Mouse (Mus musculus) embryo, embryonic 10 days (tissue): Measurements from ENCODE around the gene Sfta2.

ENCODE experiments used
- DNase-seq: peaks from one replicate; pipeline ENCODE4 v3.0.0-alpha.2; 2015; ENCODE audit warnings: low spot score

Gene Sfta2

GRCm38 (mm10) chr17:35601249-35601648, at the start of gene Sfta2:
TSS of gene Sfta2 (plus strand) at chr17:35601549.
- no peak for DNase-seq

GRCm38 (mm10) chr17:35551881-35552414, 49.4 kb upstream of the Sfta2 start, which contains the start of gene Cdsn:
TSS of gene Cdsn (plus strand) at chr17:35552128.
- no peak for DNase-seq

DNA sequence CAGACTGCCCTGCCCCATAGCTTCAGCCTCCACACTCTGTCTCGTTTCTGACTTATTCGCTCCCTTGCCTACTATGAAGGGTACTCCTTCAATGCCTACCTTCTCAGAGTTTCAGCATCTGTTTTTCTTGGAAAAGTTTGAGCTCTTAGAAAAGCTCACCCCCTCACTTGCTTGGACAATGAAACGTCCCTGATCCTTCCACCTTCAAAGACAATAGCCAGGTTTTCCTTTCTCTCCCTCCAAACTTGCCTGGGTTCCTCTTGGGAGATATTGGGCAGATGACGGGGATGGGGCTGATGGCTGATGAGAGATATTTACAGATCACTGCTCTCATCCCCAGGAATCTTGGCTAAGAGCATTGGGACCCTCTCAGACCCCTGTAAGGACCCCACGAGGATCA, 47.0 kb upstream of the Sfta2 start:
- no peak for DNase-seq

GRCm38 (mm10) chr17:35554761-35555397, 46.5 kb upstream of the Sfta2 start:
- DNase-seq, result no peak

DNA sequence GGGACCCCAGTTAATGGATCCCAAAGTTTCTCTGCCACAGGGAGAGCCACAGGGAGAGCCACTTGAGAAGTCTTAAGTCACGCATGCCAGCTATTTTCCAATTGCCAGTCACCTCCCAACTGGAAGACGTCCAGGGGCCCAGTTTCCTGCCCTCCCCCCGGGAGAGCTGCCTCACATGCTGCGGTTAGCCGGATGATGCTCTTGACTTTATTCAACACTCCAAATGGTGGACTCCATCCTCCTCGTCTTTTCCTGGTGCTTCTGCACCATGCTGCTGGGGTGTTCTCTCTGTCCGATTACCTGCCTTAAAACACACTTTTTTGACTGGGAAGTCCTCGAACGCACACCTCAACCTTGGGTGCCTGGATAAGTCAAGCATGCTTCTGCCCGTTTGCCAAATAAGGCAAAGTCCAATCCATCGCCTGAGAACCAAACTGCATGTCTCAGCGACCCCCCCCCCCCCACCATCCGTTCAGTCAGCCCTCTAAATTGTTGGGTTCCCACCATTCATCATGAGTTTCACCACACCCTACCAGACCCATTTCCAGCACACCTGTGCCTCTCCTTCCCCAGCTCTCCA, 45.1 kb upstream of the Sfta2 start:
- DNase-seq, result no peak

GRCm38 (mm10) chr17:35556812-35557211, 44.5 kb upstream of the Sfta2 start:
- DNase-seq, result peak; percentile 71

DNA sequence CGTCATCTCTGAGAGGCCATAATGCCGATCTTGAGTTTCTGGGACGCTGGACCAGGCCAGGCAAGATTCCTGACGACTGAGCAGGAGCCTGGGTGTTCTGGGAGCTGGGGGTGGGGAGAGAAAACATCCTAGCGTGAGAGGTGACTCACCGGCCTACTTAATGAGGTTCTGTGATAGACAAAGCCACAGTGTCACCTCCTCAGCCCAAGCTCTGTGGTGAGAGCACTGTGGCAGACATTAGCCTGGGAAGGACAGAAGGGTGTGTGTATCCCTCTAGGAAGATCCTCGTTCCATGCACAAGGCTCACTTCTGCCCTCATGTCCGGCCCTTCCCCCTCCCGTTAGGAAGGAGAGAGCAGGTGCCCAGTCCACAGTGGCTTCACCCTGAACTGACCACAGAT, 44.0 kb upstream of the Sfta2 start:
- no peak for DNase-seq

- DNase-seq, result no peak
Observed at GRCm38 (mm10) chr17:35558216-35558615, 43.1 kb upstream of the Sfta2 start.

DNA sequence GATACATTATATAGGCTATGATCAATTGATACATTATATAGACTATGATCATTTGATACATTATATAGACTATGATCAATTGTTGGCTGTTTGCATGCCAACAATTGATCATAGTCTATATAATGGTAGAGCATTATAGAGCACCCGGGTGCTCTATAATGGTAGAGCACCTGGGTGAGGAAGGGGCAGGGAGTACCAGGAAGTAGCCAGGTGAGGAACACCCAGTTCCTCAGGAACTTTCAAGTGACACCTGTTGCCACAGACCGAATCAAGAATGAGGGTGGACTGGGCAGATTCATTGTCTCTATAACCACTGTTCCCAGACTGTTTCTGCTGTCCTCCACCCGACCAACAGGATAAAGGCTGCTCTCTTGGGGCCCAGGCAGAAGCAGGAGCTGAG, 34.2 kb upstream of the Sfta2 start, which contains the start of gene 2300002M23Rik:
Gene 2300002M23Rik, plus strand, starts transcription at position 301 of the 400 bp plus-strand sequence.
- no peak for DNase-seq

DNA sequence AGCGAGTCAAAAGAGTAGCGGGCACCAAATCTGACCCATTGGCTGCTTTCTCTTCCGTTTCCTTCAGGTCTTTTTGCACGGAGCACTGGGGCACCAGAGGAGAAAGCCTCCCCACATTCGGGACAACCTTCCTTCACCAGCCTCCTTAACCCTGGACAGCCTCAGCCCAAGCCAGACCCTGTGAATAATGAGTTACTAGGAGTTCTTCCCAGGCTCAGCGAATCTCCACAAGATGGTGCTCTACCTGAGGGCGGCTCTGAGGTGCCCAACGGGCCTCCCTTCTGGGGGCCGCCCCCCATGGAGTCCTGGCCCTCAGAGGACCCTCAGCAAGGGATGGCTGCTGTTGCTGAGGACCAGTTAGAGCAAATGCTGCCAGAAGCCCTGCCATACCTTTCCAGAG, 33.6 kb upstream of the Sfta2 start:
- no peak for DNase-seq

- peak; percentile 51 for DNase-seq
Observed at GRCm38 (mm10) chr17:35569091-35569944, 32.0 kb upstream of the Sfta2 start.

DNA sequence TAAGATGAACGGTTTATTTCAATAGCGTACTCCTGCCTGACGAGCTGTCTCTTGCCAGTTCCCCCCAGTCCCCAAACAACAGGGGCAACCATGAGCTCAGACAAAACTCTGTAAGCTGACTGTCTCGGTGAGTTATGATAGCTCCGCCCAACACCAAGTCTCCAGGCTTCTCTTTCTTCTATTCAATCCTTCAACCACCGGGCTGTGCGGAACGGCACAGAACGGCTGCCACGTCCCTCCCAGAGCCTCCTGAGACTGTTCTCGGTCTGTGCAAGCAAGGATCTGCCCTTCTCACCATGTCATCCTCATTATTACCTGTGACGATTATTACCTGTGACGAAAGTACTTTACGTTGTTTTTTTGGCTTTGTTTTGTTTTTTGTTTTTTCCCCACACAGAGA, 30.5 kb upstream of the Sfta2 start:
- DNase-seq, result no peak

GRCm38 (mm10) chr17:35571477-35571876, 29.9 kb upstream of the Sfta2 start:
- no peak for DNase-seq

DNA sequence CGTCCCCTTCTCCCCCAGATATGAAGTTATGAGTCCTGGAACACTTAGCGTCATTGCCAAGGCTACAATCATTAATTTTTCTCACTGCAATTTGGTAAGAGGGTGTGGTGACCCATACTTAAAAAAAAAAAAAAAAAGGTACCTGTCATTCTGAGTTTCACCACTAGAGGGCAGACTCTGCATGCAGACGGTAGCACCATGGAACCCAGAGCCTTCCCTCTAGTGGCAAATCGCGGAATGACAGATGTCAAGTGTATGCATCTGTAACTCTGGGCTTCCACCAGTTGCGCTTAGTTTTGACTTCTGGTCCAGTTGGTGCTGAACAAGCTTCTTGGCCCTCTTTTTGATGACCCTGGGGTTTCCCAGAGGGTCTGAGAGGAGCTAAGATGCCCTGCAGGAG, 23.1 kb upstream of the Sfta2 start:
- peak; percentile 91 for DNase-seq

DNA sequence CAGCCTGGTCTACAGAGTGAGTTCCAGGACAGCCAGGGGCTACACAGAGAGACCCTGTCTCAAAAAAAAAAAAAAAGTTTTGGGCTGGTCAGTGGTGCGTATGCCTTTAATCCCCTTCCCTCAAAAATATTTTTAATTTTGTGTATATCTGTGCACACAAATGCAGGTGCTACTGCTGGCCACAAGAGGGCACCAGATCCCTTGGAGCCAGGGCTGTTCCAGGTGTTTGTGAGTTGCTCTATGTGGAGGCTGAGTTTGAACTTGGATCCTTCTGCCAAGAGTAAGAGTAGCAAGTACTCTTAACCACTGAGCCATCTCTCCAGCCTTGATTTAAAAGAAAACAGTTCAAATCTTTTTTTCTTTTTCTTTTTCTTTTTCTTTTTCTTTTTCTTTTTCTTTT, 18.4 kb upstream of the Sfta2 start:
- no peak for DNase-seq

- peak; percentile 90 for DNase-seq
Observed at GRCm38 (mm10) chr17:35584330-35584937, 16.9 kb upstream of the Sfta2 start.

- no peak for DNase-seq
Observed at GRCm38 (mm10) chr17:35587291-35587690, 14.1 kb upstream of the Sfta2 start.

- DNase-seq, result no peak
Observed at GRCm38 (mm10) chr17:35588387-35588786, 13.0 kb upstream of the Sfta2 start.

DNA sequence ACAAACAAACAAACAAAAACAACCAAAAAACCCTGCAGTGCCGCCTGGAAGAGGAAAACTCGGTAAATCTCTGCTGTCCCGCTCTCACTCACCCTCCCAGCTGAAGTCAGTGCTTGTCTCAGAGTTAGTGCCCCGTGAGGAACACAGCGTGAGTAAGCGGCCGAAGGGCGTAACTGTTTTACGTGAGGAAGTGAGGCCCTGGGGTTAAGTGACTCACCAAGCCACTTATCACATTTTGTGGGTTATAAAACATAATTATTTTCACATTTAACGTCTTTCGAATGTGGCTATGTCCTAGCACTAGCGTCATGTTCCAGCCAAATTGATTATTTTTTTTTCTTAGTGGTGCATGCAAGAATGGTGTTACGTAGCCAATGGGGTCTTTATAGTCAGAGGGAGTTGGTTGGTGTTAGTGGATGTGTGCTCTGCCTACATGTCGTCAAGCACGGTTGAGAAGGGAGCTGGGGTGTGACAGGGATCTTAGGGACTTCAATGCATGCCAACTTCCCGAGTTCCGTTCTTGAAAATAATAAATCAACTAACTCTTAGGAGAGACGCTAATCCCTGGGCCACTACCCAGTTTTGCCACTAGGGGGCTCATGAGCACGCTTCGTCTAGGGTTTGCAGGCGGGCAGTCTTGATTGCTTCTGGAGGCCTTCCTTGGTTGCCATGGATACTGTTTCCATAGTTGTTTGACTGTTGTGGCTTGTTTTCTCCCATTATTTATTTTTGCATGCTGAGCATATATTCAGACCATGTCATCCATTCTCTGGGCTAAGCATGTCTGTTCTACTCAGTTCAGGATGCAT, 10.7 kb upstream of the Sfta2 start:
- DNase-seq, result peak; percentile 76

- DNase-seq, result no peak
Observed at GRCm38 (mm10) chr17:35591219-35591578, 10.2 kb upstream of the Sfta2 start.

DNA sequence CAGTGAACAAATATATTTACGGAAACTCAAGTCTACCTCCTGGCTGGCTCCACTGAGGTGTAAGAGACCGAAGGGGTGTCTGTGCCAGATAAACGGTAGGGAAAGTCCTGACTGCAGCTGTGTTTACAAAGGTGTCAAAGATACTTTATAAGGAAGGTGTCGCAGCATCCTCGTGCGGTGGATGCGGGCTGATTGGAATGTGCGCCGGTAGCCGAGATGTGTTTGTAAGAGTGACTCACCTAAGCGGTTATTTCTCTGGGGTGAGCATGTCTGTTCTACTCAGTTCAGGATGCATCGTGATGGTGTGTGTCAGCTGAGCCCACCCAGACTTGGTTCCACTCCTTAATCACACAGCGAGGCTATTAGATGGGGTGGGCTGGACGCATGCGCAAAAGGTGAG, 9.6 kb upstream of the Sfta2 start:
- no peak for DNase-seq

- DNase-seq, result no peak
Observed at GRCm38 (mm10) chr17:35592131-35592530, 9.2 kb upstream of the Sfta2 start.
